Mouse (Mus musculus): ENCODE results near the gene Srcap. TPM values are rescaled to one million over a fixed set of nuclear protein-coding genes. Genes with fewer than 3 reads are reported as not detected.

Gene Srcap
- 92.7 TPM for polyA plus RNA-seq (2017; shearing (Covaris generic))

DNA sequence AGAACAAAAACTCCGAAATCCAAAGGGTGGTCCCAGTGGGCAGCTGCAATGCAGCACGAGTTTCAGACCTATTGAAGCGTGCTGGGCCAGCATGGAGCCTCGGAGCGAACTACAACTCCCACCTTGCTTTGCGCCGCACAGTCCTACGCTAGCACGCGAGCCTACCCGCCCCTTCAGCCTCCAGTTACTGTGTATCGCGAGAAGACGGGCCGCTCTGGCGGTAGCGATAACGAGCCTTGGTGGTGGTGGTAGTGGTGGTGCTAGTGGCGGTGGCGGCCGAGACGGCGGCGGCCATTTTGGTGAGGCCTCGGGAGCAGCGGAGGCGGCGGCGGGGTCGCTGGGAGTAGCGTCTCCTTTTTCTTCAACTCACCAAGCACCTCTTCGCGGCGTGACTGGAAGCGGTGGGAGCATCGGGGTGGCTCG lies at the start of gene Srcap:
TSS of gene Srcap (plus strand) at position 176 of the 423 bp plus-strand sequence.

DNA sequence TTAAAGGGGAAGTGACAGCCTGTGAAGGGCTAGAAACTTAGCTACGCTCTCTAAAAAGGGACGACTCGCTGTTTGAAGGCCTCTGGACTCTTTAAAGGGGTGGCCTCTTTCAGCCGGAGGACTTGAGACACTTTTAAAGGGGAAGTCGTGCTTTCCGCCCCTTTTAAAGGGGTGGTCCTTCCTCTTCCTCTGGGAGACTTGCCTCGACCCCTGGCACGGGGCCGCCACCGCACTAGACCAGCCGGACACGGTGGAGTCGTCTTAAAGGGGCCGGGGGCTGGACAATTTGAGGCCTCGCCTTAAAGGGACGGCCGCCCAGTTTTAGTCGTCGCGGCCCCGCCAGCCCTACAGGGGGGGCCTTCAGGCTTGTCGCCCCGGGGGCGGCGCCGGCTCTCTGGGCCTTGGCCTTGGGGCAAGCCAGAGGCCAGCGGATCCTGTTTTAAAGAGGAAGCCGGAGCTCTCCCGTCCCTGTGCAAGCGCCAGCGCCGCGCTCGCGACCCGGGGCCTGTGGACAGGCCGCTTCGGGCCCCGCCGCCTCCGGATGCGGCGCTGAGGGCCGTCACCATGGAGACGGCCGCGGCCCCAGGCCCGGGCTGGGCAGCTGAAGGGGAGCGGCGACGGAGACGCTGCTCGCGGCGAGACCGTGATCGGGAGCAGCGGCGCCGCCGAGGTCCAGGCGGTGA lies 33.0 kb upstream of the Srcap start, which contains the start of gene Fbrs:
TSS of gene Fbrs (plus strand) at position 565 of the 683 bp plus-strand sequence.

DNA sequence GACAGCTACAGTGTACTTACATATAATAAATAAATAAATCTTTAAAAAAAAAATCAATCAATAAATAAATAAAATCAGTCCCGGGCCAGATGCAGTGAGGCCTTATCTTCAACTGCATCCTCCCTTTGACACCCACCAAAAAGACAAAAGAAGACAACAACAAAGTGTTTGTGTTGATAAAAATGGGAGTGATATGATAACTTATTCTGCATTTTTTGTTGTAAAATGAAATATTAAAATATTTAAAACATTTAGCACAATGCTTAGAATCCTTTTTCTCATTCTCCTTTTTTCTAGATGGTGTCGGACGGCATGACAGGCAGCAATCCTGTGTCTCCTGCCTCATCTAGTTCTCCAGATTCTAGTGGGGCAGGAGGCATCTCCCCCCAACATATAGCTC lies 7.5 kb downstream of the Srcap start, which contains the start of gene Gm42715:
TSS of gene Gm42715 (plus strand) at position 301 of the 400 bp plus-strand sequence.

DNA sequence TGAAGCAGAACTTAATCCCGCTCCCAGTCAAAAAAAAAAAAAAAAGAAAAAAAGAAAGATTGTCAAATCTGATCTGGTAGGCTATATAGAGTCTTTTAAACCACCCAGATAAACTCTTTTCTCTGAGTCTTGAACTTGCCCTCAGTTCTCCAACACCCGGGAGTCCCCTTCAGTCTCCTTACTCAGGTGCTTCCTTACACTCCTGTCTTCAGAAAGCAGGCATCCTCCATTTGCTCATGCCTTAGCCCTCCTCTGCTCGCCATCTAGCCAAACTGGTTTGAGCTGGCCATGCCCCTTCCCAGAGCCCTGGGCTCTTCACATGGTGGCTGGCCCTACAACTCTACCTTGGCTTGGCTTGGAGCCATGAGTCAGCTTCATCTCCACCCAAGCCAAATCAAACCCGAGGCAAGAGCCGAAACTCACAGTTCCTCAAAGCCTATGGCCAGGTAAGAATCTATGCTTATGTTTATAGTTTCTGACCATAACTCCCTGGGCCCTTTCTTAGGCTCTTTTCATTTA lies 49.6 kb downstream of the Srcap start, which contains the start of gene Tmem265:
TSS of gene Tmem265 (plus strand) at position 51 of the 519 bp plus-strand sequence.

DNA sequence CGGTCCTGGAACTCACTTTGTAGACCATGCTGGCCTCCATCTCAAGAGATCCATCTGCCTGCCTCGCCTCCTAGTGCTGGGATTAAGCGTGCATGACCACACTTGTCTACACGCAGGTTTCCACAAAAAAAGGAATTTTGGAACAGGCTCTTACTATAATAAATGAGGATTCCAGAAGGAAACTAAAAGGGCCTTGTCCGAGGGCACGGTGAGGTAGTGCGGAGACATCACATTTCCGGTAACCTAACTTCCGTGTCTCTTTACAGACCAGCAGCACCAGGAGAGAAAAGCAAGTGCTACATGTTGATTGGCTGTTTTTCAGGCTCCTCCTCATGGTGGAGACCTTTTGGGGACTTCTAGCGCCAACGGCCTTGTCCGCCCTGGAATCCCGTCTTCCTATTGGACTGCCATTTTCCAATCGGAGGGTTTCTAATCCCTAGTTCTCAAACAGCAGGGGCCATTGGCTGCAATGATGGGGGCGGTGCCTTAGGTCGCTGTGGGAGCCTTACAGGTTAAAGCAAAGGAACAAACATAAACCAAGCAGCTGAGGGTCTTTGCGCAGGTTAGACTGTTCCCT lies 61.2 kb downstream of the Srcap start, which contains the start of gene Phkg2:
TSS of gene Phkg2 (plus strand) at position 446 of the 577 bp plus-strand sequence.

DNA sequence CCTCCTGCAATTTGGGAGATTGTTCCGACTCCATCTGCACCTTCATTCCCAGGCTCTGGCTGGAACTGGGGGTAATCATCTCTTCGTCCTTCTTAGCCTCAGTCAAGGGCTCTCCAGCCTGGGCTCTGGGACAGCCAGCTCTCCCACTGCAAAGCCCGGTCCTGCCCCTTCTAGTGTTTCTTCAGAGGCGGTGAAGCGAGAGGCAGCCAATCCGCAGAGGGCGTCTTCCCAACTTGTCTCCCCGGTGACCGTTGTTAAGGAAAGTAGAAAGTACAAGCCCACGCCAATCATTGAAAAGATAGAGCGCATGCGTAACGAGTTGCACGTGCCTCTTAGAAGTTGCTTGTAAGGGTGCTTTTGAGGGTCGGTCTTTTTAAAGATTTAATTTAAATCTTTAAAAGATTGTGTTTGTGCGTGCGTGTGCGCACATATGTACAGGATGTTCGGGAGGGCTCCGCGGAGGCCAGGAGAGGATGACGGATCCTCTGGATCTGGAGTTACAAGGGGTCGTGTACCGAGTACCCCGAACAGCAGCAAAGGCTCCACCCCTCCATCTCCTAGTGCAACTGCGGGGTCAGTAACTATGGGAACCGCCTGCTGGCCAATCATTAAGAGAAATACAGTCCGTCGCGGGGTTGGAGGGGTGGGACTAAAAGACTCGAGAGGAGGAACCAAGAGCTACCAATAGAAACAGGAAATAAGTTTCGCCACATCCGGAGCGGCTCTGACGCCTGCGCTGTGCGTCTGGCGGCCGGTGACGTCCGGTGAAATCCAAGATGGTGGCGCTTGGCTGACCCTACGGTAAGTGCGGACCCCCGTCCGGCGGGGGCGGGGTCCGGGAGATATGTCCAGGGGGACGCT lies 76.5 kb downstream of the Srcap start, which contains the start of the genes Ccdc189 and Rnf40:
TSS of gene Ccdc189 (minus strand) at position 585 of the 861 bp plus-strand sequence.
TSS of gene Rnf40 (plus strand) at position 757 of the 861 bp plus-strand sequence.

Other genes with a start within 250 kb of the Srcap start
- 22.3 TPM for gene Sephs2, start 237.9 kb upstream of the Srcap start, polyA plus RNA-seq (2017; shearing (Covaris generic))
- gene Itgal, start 215.7 kb upstream of the Srcap start, polyA plus RNA-seq (2017; shearing (Covaris generic)): 433 TPM
- 0.34 TPM for gene Zfp768, start 166.4 kb upstream of the Srcap start, polyA plus RNA-seq (2017; shearing (Covaris generic))
- 18.2 TPM for gene Zfp747, start 135.9 kb upstream of the Srcap start, polyA plus RNA-seq (2017; shearing (Covaris generic))
- gene 9130019O22Rik, start 124.8 kb upstream of the Srcap start, polyA plus RNA-seq (2017; shearing (Covaris generic)): 7.5 TPM
- 6.0 TPM for gene E430018J23Rik, start 118.4 kb upstream of the Srcap start, polyA plus RNA-seq (2017; shearing (Covaris generic))
- 12.8 TPM for gene Zfp764, start 105.2 kb upstream of the Srcap start, polyA plus RNA-seq (2017; shearing (Covaris generic))
- gene Zfp688, start 89.9 kb upstream of the Srcap start, polyA plus RNA-seq (2017; shearing (Covaris generic)): 40.2 TPM
- 8.9 TPM for gene Zfp689, start 62.8 kb upstream of the Srcap start, polyA plus RNA-seq (2017; shearing (Covaris generic))
- gene Prr14, start 52.4 kb upstream of the Srcap start, polyA plus RNA-seq (2017; shearing (Covaris generic)): 145 TPM
- gene Fbrs, start 32.8 kb upstream of the Srcap start, polyA plus RNA-seq (2017; shearing (Covaris generic)): 12.4 TPM
- gene Gm42715, start 7.6 kb downstream of the Srcap start, polyA plus RNA-seq (2017; shearing (Covaris generic)): 9.3 TPM
- 10.7 TPM for gene Tmem265, start 49.4 kb downstream of the Srcap start, polyA plus RNA-seq (2017; shearing (Covaris generic))
- gene Phkg2, start 61.4 kb downstream of the Srcap start, polyA plus RNA-seq (2017; shearing (Covaris generic)): 99.1 TPM
- 0.99 TPM for gene Ccdc189, start 76.6 kb downstream of the Srcap start, polyA plus RNA-seq (2017; shearing (Covaris generic))
- 137 TPM for gene Rnf40, start 76.8 kb downstream of the Srcap start, polyA plus RNA-seq (2017; shearing (Covaris generic))
- 1.3 TPM for gene Zfp629, start 103.8 kb downstream of the Srcap start, polyA plus RNA-seq (2017; shearing (Covaris generic))
- 20.6 TPM for gene Bcl7c, start 196.9 kb downstream of the Srcap start, polyA plus RNA-seq (2017; shearing (Covaris generic))
- not detected for gene Ctf1, start 200.8 kb downstream of the Srcap start, polyA plus RNA-seq (2017; shearing (Covaris generic))
- not detected for gene Ctf2, start 220.2 kb downstream of the Srcap start, polyA plus RNA-seq (2017; shearing (Covaris generic))
- 0.89 TPM for gene Fbxl19, start 232.6 kb downstream of the Srcap start, polyA plus RNA-seq (2017; shearing (Covaris generic))